Mouse (Mus musculus) midbrain, embryonic 16.5 days (tissue): Measurements from ENCODE around the gene Otor. TPM values are rescaled to one million over a fixed set of nuclear protein-coding genes. Genes with fewer than 3 reads are reported as not detected.
A peak's percentile ranks its signal among the peaks of the same experiment; 100 is the strongest.

Experiments used
- ATAC-seq: fragments of 200-750 bp; cut with Nextera tagmentation; 2 replicates; pipeline ENCODE4 v1.8.0; 2017; ENCODE audit warnings: moderate TSS enrichment
- H3K27ac ChIP-seq: fragments of 300-500 bp; sonication (generic); 2 replicates; pipeline ENCODE4 v1.5.1; 2014; ENCODE audit warnings: mild to moderate bottlenecking, low read length, mixed read lengths
- H3K27me3 ChIP-seq: fragments of 300-500 bp; sonication (generic); 2 replicates; pipeline ENCODE4 v1.6.1; 2014; ENCODE audit warnings: low read depth, low read length, mixed read lengths; ENCODE audit not compliant: control insufficient read depth, insufficient read depth
- H3K36me3 ChIP-seq: fragments of 300-500 bp; sonication (generic); 2 replicates; pipeline ENCODE4 v1.6.1; 2014; ENCODE audit warnings: mild to moderate bottlenecking, low read length, moderate library complexity, mixed read lengths; ENCODE audit not compliant: control insufficient read depth, insufficient read depth
- H3K4me1 ChIP-seq: fragments of 300-500 bp; sonication (generic); 2 replicates; pipeline ENCODE4 v1.6.1; 2014; ENCODE audit warnings: mild to moderate bottlenecking, low read length, mixed read lengths; ENCODE audit not compliant: control insufficient read depth, insufficient read depth
- H3K4me2 ChIP-seq: fragments of 300-500 bp; sonication (generic); 2 replicates; pipeline ENCODE4 v1.6.1; 2014; ENCODE audit warnings: mild to moderate bottlenecking, low read length, mixed read lengths
- H3K4me3 ChIP-seq: fragments of 300-500 bp; sonication (generic); 2 replicates; pipeline ENCODE4 v1.5.1; 2014; ENCODE audit warnings: low read depth, mild to moderate bottlenecking, low read length, moderate library complexity, mixed read lengths
- H3K9ac ChIP-seq: fragments of 300-500 bp; sonication (generic); 2 replicates; pipeline ENCODE4 v1.6.1; 2014; ENCODE audit warnings: low read depth, low read length, mixed read lengths
- H3K9me3 ChIP-seq: fragments of 300-500 bp; sonication (generic); replicated peaks from 2 replicates; pipeline ENCODE4 v1.6.1; 2014; ENCODE audit warnings: mild to moderate bottlenecking, low read length, mixed read lengths; ENCODE audit not compliant: control insufficient read depth, poor library complexity, severe bottlenecking
- WGBS: fragments of 180-500 bp; shearing (Covaris S2); extraction: QIAGEN DNeasy Blood & Tissue Kit; methylation state at CpG from one replicate; pipeline ENCODE4 v1.1.7; 2014; 5-methylcytosine and 5-hydroxymethylcytosine counted together
- polyA plus RNA-seq: library from polyadenylated mRNA; unstranded; fragments of >200 nt; fragmentation: Nextera tagmentation; extraction: Ambion mirVana; gene quantifications from 2 replicates; pipeline ENCODE4 v1.2.1, GENCODE M21; 2015

Otor gene
- polyA plus RNA-seq, 1 experiment from 2014 or later, result 0.98 TPM

DNA sequence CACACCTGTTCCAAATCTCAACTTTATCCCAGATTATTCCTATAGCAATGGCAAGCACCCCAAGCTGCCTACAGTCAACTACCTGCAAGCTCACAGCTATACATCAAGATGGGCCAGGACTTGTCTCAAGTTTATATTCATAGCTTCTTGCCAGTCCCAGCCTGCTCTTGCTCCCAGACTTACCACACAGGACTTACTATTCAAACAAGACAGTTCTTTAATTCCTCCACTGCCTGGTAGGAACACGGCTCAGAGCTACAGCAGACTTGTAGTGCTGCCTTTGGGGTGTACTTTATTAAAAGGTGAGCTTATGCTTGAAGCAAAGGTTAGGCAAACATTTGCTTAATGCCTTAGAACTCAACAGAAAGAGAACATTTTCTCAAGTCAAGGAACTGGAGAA lies 18.9 kb downstream of the Otor start:
- Histone ChIP-seq H3K4me1 (peaks cover 3% of the 10 kb centered on the region; the same call in 1 of the 2 replicates), H3K9ac (no peak overlapping the region), H3K9me3 (no peaks in the 10 kb centered on the region), H3K36me3 (no peaks in the 10 kb centered on the region), H3K27me3 (no peaks in the 10 kb centered on the region), H3K4me2 (no peak overlapping the region), H3K4me3 (no peak overlapping the region), H3K27ac (no peak overlapping the region)
- ATAC-seq, result no peak
- 82% methylated on average over 1 of the region's 1 CpGs for WGBS

DNA sequence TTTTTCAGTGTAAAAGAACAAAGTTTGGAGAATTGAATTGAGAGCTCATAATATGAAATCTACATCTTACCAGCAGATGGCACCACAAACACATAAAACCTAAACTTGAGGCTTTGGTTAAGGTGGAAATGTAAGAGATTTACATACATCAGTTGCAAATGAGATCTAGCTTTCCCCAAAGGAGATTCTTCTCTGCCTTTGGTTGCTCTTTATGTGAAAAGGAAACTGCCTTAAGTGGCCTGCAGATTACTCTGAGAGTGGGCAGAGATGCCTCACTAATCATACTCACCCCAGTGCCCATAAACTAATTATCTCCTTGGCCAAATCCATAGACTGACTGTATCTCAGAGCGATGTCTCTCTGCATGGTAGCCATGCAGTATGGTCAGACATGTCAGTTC lies 35.6 kb downstream of the Otor start:
- ATAC-seq, result peak; percentile 53; the same call in 1 of the 2 replicates
- 61% methylated on average over 1 of the region's 1 CpGs for WGBS

DNA sequence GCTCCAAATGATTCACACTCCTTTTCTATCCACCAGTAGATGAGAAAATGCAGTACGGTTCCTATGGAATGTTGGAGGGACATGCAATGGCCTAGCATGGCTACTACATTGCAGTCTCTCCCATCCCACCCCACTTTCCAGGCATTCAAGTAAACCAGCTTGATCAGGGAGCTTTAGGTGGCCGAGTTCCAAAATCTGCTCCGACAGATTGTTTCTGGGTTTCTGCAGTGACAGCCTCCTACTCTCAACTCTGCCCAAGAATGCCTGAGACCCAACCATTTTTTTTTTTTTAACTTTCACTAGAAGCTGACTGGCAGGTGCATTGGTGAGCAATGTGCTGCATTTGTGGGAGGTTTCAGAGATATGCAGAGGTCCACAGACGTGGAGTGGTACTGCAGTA lies 36.4 kb downstream of the Otor start:
- ATAC-seq, result no peak
- 72% methylated on average over 4 of the region's 4 CpGs for WGBS

More for the DNA sequence above, 35.6 kb downstream of the Otor start:
- no peaks in the 10 kb centered on the region for H3K27me3 ChIP-seq
- H3K9me3 ChIP-seq, result no peaks in the 10 kb centered on the region
- H3K4me2 ChIP-seq, result no peak overlapping the region
- H3K36me3 ChIP-seq, result no peaks in the 10 kb centered on the region
- no peak overlapping the region for H3K9ac ChIP-seq
- no peak overlapping the region for H3K4me3 ChIP-seq
- no peak overlapping the region; the same call in 1 of the 2 replicates for H3K27ac ChIP-seq
- H3K4me1 ChIP-seq, result peaks cover 6% of the 10 kb centered on the region

DNA sequence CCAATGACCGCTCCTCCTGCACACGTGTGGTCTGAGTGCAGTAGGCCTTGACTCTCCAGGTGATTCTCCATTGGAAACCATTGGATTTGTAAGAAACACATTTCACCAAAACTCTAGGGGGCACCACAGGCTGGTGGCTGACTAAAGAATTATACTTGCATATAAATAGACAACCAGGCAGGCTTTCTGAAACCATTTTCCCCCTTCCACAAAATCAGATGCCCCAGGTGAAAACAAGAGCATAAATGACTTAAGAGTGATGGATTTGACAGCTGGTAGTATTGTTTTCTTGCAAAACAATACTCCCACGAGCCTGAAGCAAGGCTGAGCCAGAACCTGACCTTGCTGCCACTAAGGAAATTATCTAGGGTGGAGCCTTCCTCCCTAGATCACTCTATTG lies 39.2 kb downstream of the Otor start:
- H3K27ac ChIP-seq, result no peak overlapping the region
- H3K27me3 ChIP-seq, result no peaks in the 10 kb centered on the region
- H3K4me1 ChIP-seq, result peaks cover 6% of the 10 kb centered on the region
- H3K9me3 ChIP-seq, result no peaks in the 10 kb centered on the region
- no peak overlapping the region for H3K4me3 ChIP-seq
- H3K9ac ChIP-seq, result no peak overlapping the region
- H3K36me3 ChIP-seq, result no peaks in the 10 kb centered on the region
- no peak overlapping the region for H3K4me2 ChIP-seq
- no peak for ATAC-seq
- 56% methylated on average over 3 of the region's 3 CpGs for WGBS

More for the DNA sequence above, 36.4 kb downstream of the Otor start:
- H3K4me2 ChIP-seq, result no peak overlapping the region
- no peaks in the 10 kb centered on the region for H3K27me3 ChIP-seq
- no peak overlapping the region for H3K27ac ChIP-seq
- no peaks in the 10 kb centered on the region for H3K9me3 ChIP-seq
- no peaks in the 10 kb centered on the region for H3K36me3 ChIP-seq
- H3K9ac ChIP-seq, result no peak overlapping the region
- no peak overlapping the region for H3K4me3 ChIP-seq
- H3K4me1 ChIP-seq, result peaks cover 6% of the 10 kb centered on the region

DNA sequence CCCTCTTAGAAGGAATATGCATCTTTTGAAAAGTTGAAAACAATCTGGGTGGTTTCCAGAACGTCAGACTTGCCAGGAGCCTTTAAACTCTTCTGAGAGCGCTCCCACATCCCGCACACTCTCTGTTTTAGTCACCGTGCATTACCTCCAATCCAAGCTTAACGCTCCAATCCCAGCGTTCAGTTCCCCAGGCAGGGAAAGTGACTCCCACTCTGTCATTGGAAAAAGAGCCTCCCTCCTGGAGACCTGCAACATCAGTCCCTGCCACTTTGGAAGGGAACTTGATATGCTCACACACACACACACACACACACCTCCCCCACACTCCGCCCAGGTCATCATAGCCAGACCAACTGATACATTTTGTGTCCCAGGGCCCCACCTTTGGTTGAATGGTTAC lies 39.9 kb downstream of the Otor start:
- no peak for ATAC-seq
- H3K27me3 ChIP-seq, result no peaks in the 10 kb centered on the region
- no peak overlapping the region for H3K4me2 ChIP-seq
- no peak overlapping the region for H3K27ac ChIP-seq
- no peaks in the 10 kb centered on the region for H3K36me3 ChIP-seq
- WGBS, result 87% methylated on average over 7 of the region's 7 CpGs
- no peaks in the 10 kb centered on the region for H3K9me3 ChIP-seq
- no peak overlapping the region for H3K9ac ChIP-seq
- H3K4me1 ChIP-seq, result peaks cover 6% of the 10 kb centered on the region
- H3K4me3 ChIP-seq, result no peak overlapping the region

DNA sequence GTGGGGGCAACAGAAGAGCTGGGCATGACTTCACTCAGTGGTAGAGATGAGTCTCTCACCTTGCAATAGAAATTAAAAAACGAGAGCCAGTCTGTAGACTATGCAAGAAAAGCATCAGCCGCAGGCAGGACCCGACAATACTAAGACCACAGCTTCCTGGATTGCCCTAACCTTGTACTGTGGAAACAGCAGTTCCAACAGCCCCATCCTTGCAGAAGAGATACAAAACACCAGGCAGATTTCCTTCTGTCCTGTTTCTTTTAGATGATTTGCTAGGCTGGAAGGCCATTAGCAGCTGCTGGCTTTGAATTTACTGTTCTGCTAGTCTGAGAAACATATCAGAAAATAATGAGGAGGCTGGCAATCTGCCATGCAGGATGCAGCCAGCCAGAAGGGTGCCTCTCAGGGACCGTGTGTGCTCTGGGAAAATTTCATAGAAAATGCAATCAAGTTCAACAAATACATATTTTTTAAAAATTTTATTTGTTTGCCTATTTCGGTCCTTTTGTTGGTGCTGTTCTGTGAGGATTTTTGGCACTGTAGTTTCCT lies 52.9 kb downstream of the Otor start:
- Histone ChIP-seq H3K4me3 (no peak overlapping the region), H3K27ac (no peak overlapping the region), H3K4me2 (no peak overlapping the region), H3K27me3 (no peaks in the 10 kb centered on the region), H3K36me3 (no peaks in the 10 kb centered on the region), H3K9ac (no peak overlapping the region), H3K4me1 (no peaks in the 10 kb centered on the region), H3K9me3 (no peaks in the 10 kb centered on the region)
- WGBS, result 66% methylated on average over 5 of the region's 5 CpGs
- peak; percentile 60; the same call in 1 of the 2 replicates for ATAC-seq

Other genes with a start within 250 kb of the Otor start
- 3.6 and 4.2 TPM in 2 replicates for gene Kif16b, start 176.9 kb upstream of the Otor start, polyA plus RNA-seq
- 47.5 and 51.3 TPM in 2 replicates for gene Snrpb2, start 15.4 kb upstream of the Otor start, polyA plus RNA-seq